ENCODE assay signal across 14 mouse cellular contexts in the genomic region with DNA sequence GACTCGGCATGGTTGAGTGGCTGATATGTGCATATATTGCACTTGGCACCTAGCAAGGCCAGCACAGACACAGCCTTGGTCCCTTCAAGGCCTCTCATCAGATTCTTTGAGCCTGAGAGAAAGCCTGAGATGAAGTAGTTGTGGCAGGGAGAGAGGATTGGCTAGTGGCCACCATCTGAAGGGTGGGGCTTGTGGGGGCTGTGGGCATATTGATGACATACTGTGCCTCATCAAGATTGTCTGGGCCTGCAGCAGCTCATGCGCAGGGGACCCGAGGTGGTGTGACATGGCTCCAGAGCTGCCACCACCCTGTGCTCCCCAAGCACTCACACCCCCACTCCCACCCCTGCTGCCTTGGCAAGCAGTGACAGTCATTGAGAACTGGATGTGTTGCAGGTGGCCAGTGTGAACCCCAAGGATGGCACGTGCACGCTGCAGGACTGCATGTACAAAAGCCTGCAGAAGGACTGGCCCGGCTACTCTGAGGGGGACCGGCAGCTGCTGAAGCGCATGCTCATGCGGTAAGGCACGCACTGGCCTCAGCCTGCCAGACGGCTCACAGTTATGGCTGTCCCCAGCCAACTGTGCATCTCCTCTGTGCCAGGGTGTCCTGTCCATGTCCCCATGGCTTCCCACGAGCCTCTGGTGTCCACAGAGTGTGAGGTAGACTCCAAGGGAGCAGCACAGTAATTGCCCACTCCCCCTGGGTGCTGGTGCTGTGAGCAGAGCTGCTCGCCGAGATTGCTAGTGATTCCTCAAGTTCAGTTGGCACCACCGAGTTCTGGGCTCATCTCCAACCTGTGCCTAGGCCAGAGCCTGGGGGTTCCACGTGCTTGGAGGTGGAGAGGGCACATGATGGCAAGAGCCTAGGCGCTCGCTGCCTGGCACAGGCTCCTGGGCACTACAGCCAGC. TPM values are rescaled to one million over a fixed set of nuclear protein-coding genes. Genes with fewer than 3 reads are reported as not detected.
DNase-seq lines count a peak whose midpoint lies in the region; ATAC-seq and TF ChIP-seq lines count a peak whose summit lies in the region.
"Had no signal": no experiment of that assay in that cellular context is flagged by ENCODE, and none has a peak within 500 bp of the region (broad histone marks: within the 10 kb centered on the region; RNA-seq: fewer than 3 reads in every experiment).

No protein-coding gene starts in this region.

- WGBS in forebrain, postnatal 0 days = 82% methylated on average over 18 of the region's 18 CpGs
- WGBS in forebrain, embryonic 15.5 days = 90% methylated on average over 18 of the region's 18 CpGs
- 67% methylated on average over 18 of the region's 18 CpGs for WGBS in hindbrain, postnatal 0 days
- WGBS in hindbrain, embryonic 14.5 days = 90% methylated on average over 18 of the region's 18 CpGs

- ATAC-seq in forebrain, postnatal 0 days = peak; percentile 21
- ATAC-seq in forebrain, embryonic 15.5 days (replicated peaks) = no peak
- peak; percentile 63 for ATAC-seq in hindbrain, postnatal 0 days
- ATAC-seq in hindbrain, embryonic 14.5 days (ENCODE audit: low FRiP score) = no peak
- ATAC-seq: intestine, embryonic 15.5 days had no signal

- H3K4me1 ChIP-seq in forebrain, postnatal 0 days (ENCODE audit: insufficient read depth) = no peaks in the 10 kb centered on the region
- H3K4me1 ChIP-seq in forebrain, embryonic 15.5 days = no peaks in the 10 kb centered on the region
- no peaks in the 10 kb centered on the region for H3K4me1 ChIP-seq in hindbrain, postnatal 0 days (ENCODE audit: insufficient read depth, low read length)
- no peaks in the 10 kb centered on the region for H3K4me1 ChIP-seq in hindbrain, embryonic 14.5 days (replicated peaks; ENCODE audit: control insufficient read depth, insufficient read depth, low read length)
- H3K4me1 ChIP-seq: embryonic facial prominence, embryonic 13.5 days; intestine, embryonic 15.5 days; liver, embryonic 15.5 days had no signal

- H3K4me3 ChIP-seq in forebrain, postnatal 0 days (ENCODE audit: low read depth, low read length) = no peak overlapping the region
- H3K4me3 ChIP-seq in forebrain, embryonic 15.5 days = no peak overlapping the region
- no peak overlapping the region for H3K4me3 ChIP-seq in hindbrain, postnatal 0 days (ENCODE audit: low read length)
- H3K4me3 ChIP-seq in hindbrain, embryonic 14.5 days (replicated peaks; ENCODE audit: low read length) = no peak overlapping the region
- H3K4me3 ChIP-seq: embryonic facial prominence, embryonic 13.5 days; intestine, embryonic 15.5 days; liver, embryonic 15.5 days had no signal

- H3K9ac ChIP-seq in forebrain, postnatal 0 days = no peak overlapping the region
- no peak overlapping the region for H3K9ac ChIP-seq in forebrain, embryonic 15.5 days (replicated peaks)
- H3K9ac ChIP-seq in hindbrain, postnatal 0 days (replicated peaks; ENCODE audit: low read length) = 0 out of 2 replicates have a peak overlapping the region, but pooled peaks have one; percentile 24
- no peak overlapping the region for H3K9ac ChIP-seq in hindbrain, embryonic 14.5 days
- H3K9ac ChIP-seq: embryonic facial prominence, embryonic 13.5 days; intestine, embryonic 15.5 days; liver, embryonic 15.5 days had no signal

- no peak overlapping the region for H3K4me2 ChIP-seq in forebrain, postnatal 0 days (ENCODE audit: low read depth)
- no peak overlapping the region for H3K4me2 ChIP-seq in forebrain, embryonic 15.5 days (replicated peaks)
- no peak overlapping the region for H3K4me2 ChIP-seq in hindbrain, postnatal 0 days (ENCODE audit: low read depth, low read length)
- no peak overlapping the region for H3K4me2 ChIP-seq in hindbrain, embryonic 14.5 days (replicated peaks)
- H3K4me2 ChIP-seq: embryonic facial prominence, embryonic 13.5 days; intestine, embryonic 15.5 days; liver, embryonic 15.5 days had no signal

- no peak overlapping the region for H3K27ac ChIP-seq in forebrain, postnatal 0 days (ENCODE audit: low read depth, low read length)
- no peak overlapping the region for H3K27ac ChIP-seq in forebrain, embryonic 15.5 days (replicated peaks)
- peak overlapping the region; percentile 57; the same call in 1 of the 2 replicates for H3K27ac ChIP-seq in hindbrain, postnatal 0 days
- no peak overlapping the region for H3K27ac ChIP-seq in hindbrain, embryonic 14.5 days
- H3K27ac ChIP-seq: embryonic facial prominence, embryonic 13.5 days; intestine, embryonic 15.5 days; liver, embryonic 15.5 days had no signal

- H3K27me3 ChIP-seq in forebrain, postnatal 0 days (ENCODE audit: insufficient read depth, low read length) = no peaks in the 10 kb centered on the region
- H3K27me3 ChIP-seq in forebrain, embryonic 15.5 days = no peaks in the 10 kb centered on the region
- no peaks in the 10 kb centered on the region for H3K27me3 ChIP-seq in hindbrain, postnatal 0 days (ENCODE audit: insufficient read depth, low read length)
- no peaks in the 10 kb centered on the region for H3K27me3 ChIP-seq in hindbrain, embryonic 14.5 days (ENCODE audit: control insufficient read depth, insufficient read depth, low read length)
- H3K27me3 ChIP-seq: embryonic facial prominence, embryonic 13.5 days; intestine, embryonic 15.5 days; liver, embryonic 15.5 days had no signal

- TF ChIP-seq CTCF in forebrain, postnatal 0 days (IDR thresholded peaks at IDR 0.05; ENCODE audit: low read depth) = no peak
- TF ChIP-seq CTCF in hindbrain, postnatal 0 days (IDR thresholded peaks at IDR 0.05; ENCODE audit: low read depth) = no peak

- DNase-seq in forebrain, postnatal 0 days = no peak
- peak; percentile 47 for DNase-seq in hindbrain, postnatal 0 days (ENCODE audit: low spot score)
- DNase-seq in hindbrain, embryonic 14.5 days (ENCODE audit: low spot score) = no peak
- peak; percentile 77 for DNase-seq in adipocyte (ENCODE audit: low spot score)
- peak; percentile 72 for DNase-seq in cerebellum, adult 8-10 months
- DNase-seq in lung, postnatal 36 days = no peak
- DNase-seq in thymus, postnatal 4 days = no peak
- DNase-seq: gastrocnemius, postnatal 36 days had no signal

- peaks cover 76% of the 10 kb centered on the region for H3K36me3 ChIP-seq in forebrain, postnatal 0 days (ENCODE audit: insufficient read depth)
- H3K36me3 ChIP-seq in forebrain, embryonic 15.5 days = peaks cover 60% of the 10 kb centered on the region
- H3K36me3 ChIP-seq in hindbrain, postnatal 0 days (ENCODE audit: insufficient read depth, low read length) = peaks cover 56% of the 10 kb centered on the region
- peaks cover 95% of the 10 kb centered on the region for H3K36me3 ChIP-seq in hindbrain, embryonic 14.5 days (replicated peaks; ENCODE audit: control insufficient read depth, insufficient read depth)

- no peaks in the 10 kb centered on the region for H3K9me3 ChIP-seq in forebrain, postnatal 0 days (ENCODE audit: low read length)
- no peaks in the 10 kb centered on the region for H3K9me3 ChIP-seq in forebrain, embryonic 15.5 days
- H3K9me3 ChIP-seq in hindbrain, postnatal 0 days (ENCODE audit: low read length) = no peaks in the 10 kb centered on the region
- H3K9me3 ChIP-seq in hindbrain, embryonic 14.5 days (ENCODE audit: control insufficient read depth, low read length) = no peaks in the 10 kb centered on the region
- H3K9me3 ChIP-seq: embryonic facial prominence, embryonic 13.5 days; intestine, embryonic 15.5 days; liver, embryonic 15.5 days had no signal

RNA-seq across cellular contexts. Expression of gene Isyna1, which starts 10.4 kb away (rescaled TPM):
- 127 and 136 TPM in 2 replicates for total RNA-seq in forebrain, postnatal 0 days (2014; rRNA removed)
- 93.3 and 106 TPM in 2 replicates for polyA plus RNA-seq in forebrain, postnatal 0 days (2015; fragmentation: Nextera tagmentation; extraction: Ambion mirVana)
- polyA plus RNA-seq in forebrain, embryonic 15.5 days (2015; fragmentation: Nextera tagmentation; extraction: Ambion mirVana) = 116 TPM in 2 replicates
- 152 and 207 TPM in 2 replicates for total RNA-seq in hindbrain, postnatal 0 days (2014; rRNA removed)
- 99.3 and 113 TPM in 2 replicates for polyA plus RNA-seq in hindbrain, postnatal 0 days (2015; fragmentation: Nextera tagmentation; extraction: Ambion mirVana)
- 86.8 and 96.6 TPM in 2 replicates for polyA plus RNA-seq in hindbrain, embryonic 14.5 days (2014; fragmentation: Nextera tagmentation; extraction: Ambion mirVana)

RNA-seq across cellular contexts. Expression of gene Ssbp4, which starts 24.9 kb away (rescaled TPM):
- total RNA-seq in forebrain, postnatal 0 days (2014; rRNA removed) = 197 and 249 TPM in 2 replicates
- polyA plus RNA-seq in forebrain, postnatal 0 days (2015; fragmentation: Nextera tagmentation; extraction: Ambion mirVana) = 204 and 221 TPM in 2 replicates
- polyA plus RNA-seq in forebrain, embryonic 15.5 days (2015; fragmentation: Nextera tagmentation; extraction: Ambion mirVana) = 114 TPM in 2 replicates
- total RNA-seq in hindbrain, postnatal 0 days (2014; rRNA removed) = 248 and 349 TPM in 2 replicates
- polyA plus RNA-seq in hindbrain, postnatal 0 days (2015; fragmentation: Nextera tagmentation; extraction: Ambion mirVana) = 188 and 189 TPM in 2 replicates
- polyA plus RNA-seq in hindbrain, embryonic 14.5 days (2014; fragmentation: Nextera tagmentation; extraction: Ambion mirVana) = 165 and 173 TPM in 2 replicates

RNA-seq across cellular contexts. Expression of gene Lrrc25, which starts 32.2 kb away (rescaled TPM):
- 1.4 and 2.8 TPM in 2 replicates for total RNA-seq in forebrain, postnatal 0 days (2014; rRNA removed)
- polyA plus RNA-seq in forebrain, postnatal 0 days (2015; fragmentation: Nextera tagmentation; extraction: Ambion mirVana) = 1.2 TPM in 2 replicates
- 0.74 and 1.3 TPM in 2 replicates for polyA plus RNA-seq in forebrain, embryonic 15.5 days (2015; fragmentation: Nextera tagmentation; extraction: Ambion mirVana)
- 0.65 and 3.3 TPM in 2 replicates for total RNA-seq in hindbrain, postnatal 0 days (2014; rRNA removed)
- 1.3 and 1.5 TPM in 2 replicates for polyA plus RNA-seq in hindbrain, postnatal 0 days (2015; fragmentation: Nextera tagmentation; extraction: Ambion mirVana)
- 0.98 and 1.6 TPM in 2 replicates for polyA plus RNA-seq in hindbrain, embryonic 14.5 days (2014; fragmentation: Nextera tagmentation; extraction: Ambion mirVana)

RNA-seq across cellular contexts. Expression of gene Ell, which starts 44.5 kb away (rescaled TPM):
- total RNA-seq in forebrain, postnatal 0 days (2014; rRNA removed) = 16.2 and 18.4 TPM in 2 replicates
- 9.7 and 11.0 TPM in 2 replicates for polyA plus RNA-seq in forebrain, postnatal 0 days (2015; fragmentation: Nextera tagmentation; extraction: Ambion mirVana)
- 17.4 and 19.2 TPM in 2 replicates for polyA plus RNA-seq in forebrain, embryonic 15.5 days (2015; fragmentation: Nextera tagmentation; extraction: Ambion mirVana)
- total RNA-seq in hindbrain, postnatal 0 days (2014; rRNA removed) = 15.6 and 16.7 TPM in 2 replicates
- polyA plus RNA-seq in hindbrain, postnatal 0 days (2015; fragmentation: Nextera tagmentation; extraction: Ambion mirVana) = 10.0 and 10.8 TPM in 2 replicates
- polyA plus RNA-seq in hindbrain, embryonic 14.5 days (2014; fragmentation: Nextera tagmentation; extraction: Ambion mirVana) = 14.8 and 15.1 TPM in 2 replicates

RNA-seq across cellular contexts. Expression of gene Gdf15, which starts 48.5 kb away (rescaled TPM):
- 0.90 TPM in 1 of 2 replicates, not detected in the other for total RNA-seq in forebrain, postnatal 0 days (2014; rRNA removed)
- 0.18 and 0.26 TPM in 2 replicates for polyA plus RNA-seq in forebrain, postnatal 0 days (2015; fragmentation: Nextera tagmentation; extraction: Ambion mirVana)
- not detected in 2 replicates for polyA plus RNA-seq in forebrain, embryonic 15.5 days (2015; fragmentation: Nextera tagmentation; extraction: Ambion mirVana)
- 1.7 TPM in 1 of 2 replicates, not detected in the other for total RNA-seq in hindbrain, postnatal 0 days (2014; rRNA removed)
- 0.25 and 0.41 TPM in 2 replicates for polyA plus RNA-seq in hindbrain, postnatal 0 days (2015; fragmentation: Nextera tagmentation; extraction: Ambion mirVana)
- 0.14 and 0.28 TPM in 2 replicates for polyA plus RNA-seq in hindbrain, embryonic 14.5 days (2014; fragmentation: Nextera tagmentation; extraction: Ambion mirVana)
- total RNA-seq: layer of hippocampus, postnatal 14 days; megakaryocyte progenitor cell, adult 5-6 weeks had no signal

Comparison
In these comparisons a context has a peak if more than half of its experiments do, and no peak if none do; other contexts are left out.
1. ATAC-seq: peak in forebrain, postnatal 0 days (single experiment) and hindbrain, postnatal 0 days (single experiment); none in forebrain, embryonic 15.5 days (single experiment) and hindbrain, embryonic 14.5 days (single experiment).
2. DNase-seq: peak in hindbrain, postnatal 0 days (single experiment), adipocyte (single experiment) and cerebellum, adult 8-10 months (single experiment); none in forebrain, postnatal 0 days (single experiment), hindbrain, embryonic 14.5 days (single experiment), lung, postnatal 36 days (single experiment) and thymus, postnatal 4 days (single experiment).